ENCODE assay signal across 1 mouse cellular context in genomic region chr1:58420961-58421360, GRCm38 (mm10).
TF ChIP-seq lines count a peak whose summit lies in the region.

No protein-coding gene starts in this region.

TF ChIP-seq in CH12.LX, 34 proteins besides CTCF, POLR2A, EP300 and RAD21 (continued from another document):
- no peak for TF ChIP-seq NRF1 (IDR thresholded peaks at IDR 0.05; ENCODE audit: low read depth, low read length)
- no peak for TF ChIP-seq UBTF (IDR thresholded peaks at IDR 0.05; ENCODE audit: low read depth, low read length)
